Mouse (Mus musculus): ENCODE data around the gene Actg2. TPM values are rescaled to one million over a fixed set of nuclear protein-coding genes. Genes with fewer than 3 reads are reported as not detected.

Actg2 gene
- polyA plus RNA-seq, 1 experiment from 2014 or later = 1.1 TPM

DNA sequence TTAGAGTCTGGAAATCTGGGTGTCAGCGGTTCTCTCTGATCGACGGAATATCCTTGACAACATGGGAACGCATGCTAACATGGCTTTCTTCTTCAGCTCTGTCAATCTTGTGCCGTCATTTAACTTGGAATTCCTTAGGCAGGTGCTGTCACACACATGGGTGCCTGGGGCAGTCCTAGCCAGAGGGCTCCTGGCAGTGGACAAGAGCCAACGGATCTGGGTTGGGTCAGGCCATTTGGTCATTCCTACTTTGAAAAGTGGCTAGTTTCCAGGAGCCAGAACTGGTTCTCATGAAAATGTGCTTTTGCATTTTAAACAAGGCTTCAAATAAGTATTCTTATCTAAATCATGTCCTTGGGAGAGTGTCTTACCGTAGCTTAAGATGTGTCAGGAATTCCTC is 64.3 kb downstream of the Actg2 start:
- 92% methylated on average over 7 of the region's 7 CpGs for WGBS
- Histone ChIP-seq H3K27me3 (no peaks in the 10 kb centered on the region), H3K4me2 (replicated peaks) (no peak overlapping the region), H3K36me3 (no peaks in the 10 kb centered on the region), H3K27ac (replicated peaks) (no peak overlapping the region), H3K9me3 (no peaks in the 10 kb centered on the region), H3K9ac (replicated peaks) (no peak overlapping the region), H3K4me1 (no peaks in the 10 kb centered on the region), H3K4me3 (no peak overlapping the region)
- ATAC-seq (replicated peaks) = no peak

GRCm38 (mm10) chr6:83464011-83464410 is 72.1 kb downstream of the Actg2 start:
- Histone ChIP-seq H3K4me2 (replicated peaks) (no peak overlapping the region), H3K4me3 (no peak overlapping the region), H3K27me3 (no peaks in the 10 kb centered on the region), H3K4me1 (no peaks in the 10 kb centered on the region), H3K9me3 (no peaks in the 10 kb centered on the region), H3K36me3 (no peaks in the 10 kb centered on the region), H3K9ac (replicated peaks) (no peak overlapping the region), H3K27ac (replicated peaks) (no peak overlapping the region)
- ATAC-seq (replicated peaks) = no peak

Other genes with a start within 250 kb of the Actg2 start
- gene Mthfd2, start 210.4 kb downstream of the Actg2 start, polyA plus RNA-seq (2015; fragmentation: Nextera tagmentation; extraction: Ambion mirVana) = 25.4 and 25.6 TPM in 2 replicates
- 32.4 and 32.8 TPM in 2 replicates for gene Mob1a, start 210.2 kb downstream of the Actg2 start, polyA plus RNA-seq (2015; fragmentation: Nextera tagmentation; extraction: Ambion mirVana)
- 58.8 and 59.7 TPM in 2 replicates for gene Bola3, start 187.1 kb downstream of the Actg2 start, polyA plus RNA-seq (2015; fragmentation: Nextera tagmentation; extraction: Ambion mirVana)
- 71.3 and 73.7 TPM in 2 replicates for gene Tet3, start 77.2 kb downstream of the Actg2 start, polyA plus RNA-seq (2015; fragmentation: Nextera tagmentation; extraction: Ambion mirVana)
- gene Dguok, start 29.3 kb downstream of the Actg2 start, polyA plus RNA-seq (2015; fragmentation: Nextera tagmentation; extraction: Ambion mirVana) = 71.2 and 72.2 TPM in 2 replicates
- 49.6 and 52.4 TPM in 2 replicates for gene Stambp, start 36.5 kb upstream of the Actg2 start, polyA plus RNA-seq (2015; fragmentation: Nextera tagmentation; extraction: Ambion mirVana)
- gene Clec4f, start 119.9 kb upstream of the Actg2 start, polyA plus RNA-seq (2015; fragmentation: Nextera tagmentation; extraction: Ambion mirVana) = not detected in 2 replicates
- not detected in 2 replicates for gene Cd207, start 141.6 kb upstream of the Actg2 start, polyA plus RNA-seq (2015; fragmentation: Nextera tagmentation; extraction: Ambion mirVana)
- gene Vax2, start 175.0 kb upstream of the Actg2 start, polyA plus RNA-seq (2015; fragmentation: Nextera tagmentation; extraction: Ambion mirVana) = 0.14 and 0.15 TPM in 2 replicates
- gene Atp6v1b1, start 206.7 kb upstream of the Actg2 start, polyA plus RNA-seq (2015; fragmentation: Nextera tagmentation; extraction: Ambion mirVana) = 0.43 and 0.53 TPM in 2 replicates
- gene Ankrd53, start 226.4 kb upstream of the Actg2 start, polyA plus RNA-seq (2015; fragmentation: Nextera tagmentation; extraction: Ambion mirVana) = 0.19 and 0.24 TPM in 2 replicates
- 76.7 and 79.8 TPM in 2 replicates for gene Tex261, start 239.5 kb upstream of the Actg2 start, polyA plus RNA-seq (2015; fragmentation: Nextera tagmentation; extraction: Ambion mirVana)